In genomic region chr14:57825788-57826751, GRCm38 (mm10) we compare ENCODE assay signal across 8 mouse cellular contexts. TPM values are rescaled to one million over a fixed set of nuclear protein-coding genes. Genes with fewer than 3 reads are reported as not detected.
DNase-seq lines count a peak whose midpoint lies in the region; ATAC-seq and TF ChIP-seq lines count a peak whose summit lies in the region.

TSS of gene Ska3 (minus strand) at chr14:57826185.
TSS of gene Mrpl57 (plus strand) at chr14:57826234.

- H3K4me1 ChIP-seq in E14TG2a.4 (replicated peaks; ENCODE audit: low read depth, low read length) = peaks cover 50% of the 10 kb centered on the region
- peaks cover 34% of the 10 kb centered on the region for H3K4me1 ChIP-seq in forebrain, embryonic 13.5 days
- H3K4me1 ChIP-seq in neural tube, embryonic 15.5 days = peaks cover 20% of the 10 kb centered on the region

- no peaks in the 10 kb centered on the region for H3K27me3 ChIP-seq in E14TG2a.4 (ENCODE audit: insufficient read depth, low read length)
- H3K27me3 ChIP-seq in forebrain, embryonic 13.5 days = no peaks in the 10 kb centered on the region
- no peaks in the 10 kb centered on the region for H3K27me3 ChIP-seq in neural tube, embryonic 15.5 days (replicated peaks)

- under 1% methylated on average over 96 of the region's 96 CpGs for WGBS in forebrain, embryonic 13.5 days
- WGBS in neural tube, embryonic 15.5 days = under 1% methylated on average over 96 of the region's 96 CpGs

- H3K9me3 ChIP-seq in E14TG2a.4 (ENCODE audit: low read length) = no peaks in the 10 kb centered on the region
- no peaks in the 10 kb centered on the region for H3K9me3 ChIP-seq in forebrain, embryonic 13.5 days (replicated peaks)
- H3K9me3 ChIP-seq in neural tube, embryonic 15.5 days (replicated peaks) = no peaks in the 10 kb centered on the region

- peak within 1 kb of the TSS; percentile 93 for H3K4me3 ChIP-seq in E14TG2a.4 (replicated peaks; ENCODE audit: low read length)
- H3K4me3 ChIP-seq in forebrain, embryonic 13.5 days = peak within 1 kb of the TSS; percentile 87
- peak within 1 kb of the TSS; percentile 84 for H3K4me3 ChIP-seq in neural tube, embryonic 15.5 days (replicated peaks)

- H3K9ac ChIP-seq in forebrain, embryonic 13.5 days = peak within 1 kb of the TSS; percentile 91
- peak within 1 kb of the TSS; percentile 93 for H3K9ac ChIP-seq in neural tube, embryonic 15.5 days (replicated peaks)

- no peak for TF ChIP-seq CTCF in E14TG2a.4 (conservative IDR thresholded peaks at IDR 0.05; ENCODE audit: low read length)

- H3K4me2 ChIP-seq in forebrain, embryonic 13.5 days = peak within 1 kb of the TSS; percentile 76
- peak within 1 kb of the TSS; percentile 91 for H3K4me2 ChIP-seq in neural tube, embryonic 15.5 days

- H3K27ac ChIP-seq in forebrain, embryonic 13.5 days = peak within 1 kb of the TSS; percentile 90
- peak within 1 kb of the TSS; percentile 93 for H3K27ac ChIP-seq in neural tube, embryonic 15.5 days (replicated peaks)

- peak; percentile 98 for ATAC-seq in forebrain, embryonic 13.5 days
- ATAC-seq in neural tube, embryonic 15.5 days (ENCODE audit: low FRiP score) = peak; percentile 97

- peak; percentile 92 for DNase-seq in c-Kit-positive CD71-positive TER-119-positive erythroid progenitor cells, embryonic 14.5 days (ENCODE audit: low spot score)
- peak; percentile 93 to 95 for DNase-seq in heart, postnatal 14 days
- DNase-seq in layer of hippocampus, adult 11-12 months (ENCODE audit: low spot score) = peak; percentile 90
- peak; percentile 92 to 94 for DNase-seq in lung, adult 18-20 months
- peak; percentile 95 for DNase-seq in testis, postnatal 14 days (ENCODE audit: low spot score)

- H3K36me3 ChIP-seq in E14TG2a.4 (ENCODE audit: insufficient read depth, low read length) = peaks cover 61% of the 10 kb centered on the region
- H3K36me3 ChIP-seq in forebrain, embryonic 13.5 days (ENCODE audit: poor library complexity, severe bottlenecking) = peaks cover 18% of the 10 kb centered on the region
- no peaks in the 10 kb centered on the region for H3K36me3 ChIP-seq in neural tube, embryonic 15.5 days

- intact Hi-C loops in heart, postnatal 14 days (cut with DNase I) = loop anchor here (2.0 to 5.0 kb wide), 4 partner anchors 27 to 144 kb away; partner anchors contain the start of genes Sap18 and Zdhhc20

RNA-seq across cellular contexts. Expression of gene Ska3, which starts in this region (rescaled TPM):
- 34.8 and 37.6 TPM in 2 replicates for polyA plus RNA-seq in forebrain, embryonic 13.5 days (2015; fragmentation: Nextera tagmentation; extraction: Ambion mirVana)
- 1 to 10 TPM in 1 of 2 experiments, under 1 TPM in 1; 0.50 to 1.4 TPM for total RNA-seq in heart, postnatal 14 days (2021)
- 5.5 and 12.3 TPM in 2 replicates for polyA plus RNA-seq in neural tube, embryonic 15.5 days (2015; fragmentation: Nextera tagmentation; extraction: Ambion mirVana)

RNA-seq across cellular contexts. Expression of gene Mrpl57, which starts in this region (rescaled TPM):
- 151 and 152 TPM in 2 replicates for polyA plus RNA-seq in forebrain, embryonic 13.5 days (2015; fragmentation: Nextera tagmentation; extraction: Ambion mirVana)
- total RNA-seq in heart, postnatal 14 days (2021) = 10 to 100 TPM; 65.9 to 68.9 TPM
- 159 and 162 TPM in 2 replicates for polyA plus RNA-seq in neural tube, embryonic 15.5 days (2015; fragmentation: Nextera tagmentation; extraction: Ambion mirVana)

Comparison
In these comparisons a context has a peak if more than half of its experiments do, and no peak if none do; other contexts are left out.
1. Peak in every context shown above with its lines: DNase-seq, ATAC-seq, H3K4me3 ChIP-seq and H3K27ac ChIP-seq.